Mouse (Mus musculus): Measurements from ENCODE around the gene 5730596B20Rik. TPM values are rescaled to one million over a fixed set of nuclear protein-coding genes. Genes with fewer than 3 reads are reported as not detected.

Gene 5730596B20Rik
- polyA plus RNA-seq, 1 experiment: not detected

DNA sequence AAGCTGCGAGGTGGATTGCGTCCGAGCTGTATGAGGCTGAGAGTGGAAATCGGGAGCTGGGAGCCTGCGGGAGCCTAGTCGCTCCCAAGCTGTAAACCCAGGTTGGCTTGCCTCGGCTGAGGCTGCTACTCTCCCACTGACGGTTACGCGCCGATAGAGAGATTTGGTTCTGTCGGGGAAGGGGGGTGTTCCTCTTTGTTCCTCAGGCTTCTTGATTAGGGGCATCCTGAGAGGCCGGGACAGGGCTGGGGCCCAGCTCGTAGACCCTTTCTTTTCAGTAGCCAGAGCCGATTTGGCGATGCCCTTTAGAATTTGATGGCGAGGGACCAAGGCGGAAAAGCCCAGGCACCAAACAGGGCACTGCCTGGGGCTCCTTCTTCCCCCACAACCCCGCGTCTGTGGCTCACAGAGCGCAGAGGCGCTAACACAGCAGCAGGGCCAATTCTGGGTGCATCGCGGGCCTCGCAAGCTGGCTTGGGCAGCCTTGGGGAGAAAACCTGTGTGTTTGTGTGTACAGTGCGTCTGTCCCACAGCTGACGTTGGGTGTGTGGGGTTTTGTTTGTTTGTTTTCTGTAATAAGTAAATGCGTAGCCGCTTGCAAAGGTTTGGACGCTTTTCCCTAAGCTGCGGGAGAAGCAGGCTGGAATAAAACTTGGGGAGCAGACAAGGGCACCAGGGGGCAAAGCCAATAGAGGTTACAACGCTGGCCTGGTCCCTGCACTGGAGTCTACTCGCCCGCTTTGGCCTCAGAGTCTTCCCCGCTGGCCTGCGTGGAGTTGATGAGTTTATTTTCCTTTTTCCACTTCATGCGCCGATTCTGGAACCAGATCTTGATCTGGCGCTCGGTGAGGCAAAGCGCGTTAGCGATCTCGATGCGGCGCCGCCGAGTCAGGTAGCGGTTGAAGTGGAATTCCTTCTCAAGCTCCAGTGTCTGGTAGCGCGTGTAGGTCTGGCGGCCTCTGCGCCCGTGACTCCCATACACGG is 28.6 kb downstream of the 5730596B20Rik start:
- no peak for TF ChIP-seq CTCF (IDR thresholded peaks at IDR 0.05; ENCODE audit: insufficient read depth, low read depth, low read length)
- no peak for TF ChIP-seq POLR2A (IDR thresholded peaks at IDR 0.05; ENCODE audit: insufficient read depth, low read depth, low read length)
- Histone ChIP-seq H3K4me1 (ENCODE audit: control insufficient read depth, insufficient read depth, low read length) (peaks cover 4% of the 10 kb centered on the region), H3K4me3 (ENCODE audit: insufficient read depth, low read depth, low read length) (no peak overlapping the region), H3K27ac (ENCODE audit: insufficient read depth, low read depth, low read length) (no peak overlapping the region)
- WGBS: 5% methylated on average over 55 of the region's 55 CpGs

DNA sequence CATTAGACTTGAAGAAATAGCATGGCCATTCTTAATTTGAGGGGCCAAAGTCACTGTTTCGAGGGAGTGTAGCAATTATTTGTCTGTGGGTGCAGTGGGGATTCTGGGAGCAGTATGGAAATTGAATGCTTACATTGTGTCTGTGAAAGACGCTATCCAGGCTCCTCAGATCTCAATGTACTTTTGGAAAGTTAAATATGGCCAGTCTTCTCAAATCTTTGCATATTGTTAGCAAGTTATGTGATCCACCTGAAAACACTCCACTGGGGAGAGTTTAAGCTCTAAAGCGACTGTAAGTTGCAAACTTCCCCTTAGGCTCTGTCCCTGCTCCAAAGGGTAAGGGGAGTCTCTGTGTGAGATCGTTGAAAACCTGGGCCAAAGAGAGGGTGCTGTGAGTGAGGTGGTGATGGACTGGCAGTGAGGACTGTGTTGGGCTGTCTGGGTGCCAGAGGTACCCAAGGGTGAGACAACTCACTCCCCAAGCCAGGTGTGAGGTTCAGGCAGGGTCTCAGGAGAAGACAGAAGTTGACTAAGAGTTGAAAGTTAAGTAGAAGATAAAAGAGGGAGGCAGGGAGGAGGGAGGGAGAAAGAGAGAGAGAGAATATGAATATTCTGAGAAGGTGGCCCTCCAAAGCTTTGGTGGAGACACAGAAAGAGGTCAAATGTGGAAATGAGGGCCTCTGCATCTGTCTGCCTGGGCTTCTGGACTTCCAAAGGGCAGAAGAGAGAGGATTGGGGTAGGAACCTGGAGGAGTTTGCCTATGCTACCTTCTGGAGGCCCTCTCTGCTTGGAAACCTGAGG is 29.8 kb downstream of the 5730596B20Rik start:
- TF ChIP-seq CTCF (IDR thresholded peaks at IDR 0.05; ENCODE audit: insufficient read depth, low read depth, low read length) (no peak), POLR2A (IDR thresholded peaks at IDR 0.05; ENCODE audit: insufficient read depth, low read depth, low read length) (no peak)
- peaks cover 4% of the 10 kb centered on the region for H3K4me1 ChIP-seq (ENCODE audit: control insufficient read depth, insufficient read depth, low read length)
- H3K4me3 ChIP-seq (ENCODE audit: insufficient read depth, low read depth, low read length): no peak overlapping the region
- 8% methylated on average over 4 of the region's 4 CpGs for WGBS
- H3K27ac ChIP-seq (ENCODE audit: insufficient read depth, low read depth, low read length): no peak overlapping the region

DNA sequence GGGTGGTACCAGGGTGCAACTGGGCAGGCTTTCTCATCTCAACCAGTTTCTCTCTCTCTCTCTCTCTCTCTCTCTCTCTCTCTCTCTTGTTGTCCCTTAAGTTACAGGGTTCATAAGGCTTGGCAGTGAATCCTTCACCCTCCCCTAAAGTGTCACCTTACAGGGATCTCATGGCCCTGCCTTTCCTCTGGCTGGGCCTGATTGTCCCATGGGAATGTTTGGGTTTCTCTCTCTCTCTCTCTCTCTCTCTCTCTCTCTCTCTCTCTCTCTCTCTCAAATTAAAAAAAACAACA is 30.3 kb downstream of the 5730596B20Rik start:
- H3K27ac ChIP-seq (ENCODE audit: insufficient read depth, low read depth, low read length): no peak overlapping the region
- H3K4me3 ChIP-seq (ENCODE audit: insufficient read depth, low read depth, low read length): no peak overlapping the region
- no peak for TF ChIP-seq CTCF (IDR thresholded peaks at IDR 0.05; ENCODE audit: insufficient read depth, low read depth, low read length)
- TF ChIP-seq POLR2A (IDR thresholded peaks at IDR 0.05; ENCODE audit: insufficient read depth, low read depth, low read length): no peak
- H3K4me1 ChIP-seq (ENCODE audit: control insufficient read depth, insufficient read depth, low read length): peaks cover 4% of the 10 kb centered on the region

DNA sequence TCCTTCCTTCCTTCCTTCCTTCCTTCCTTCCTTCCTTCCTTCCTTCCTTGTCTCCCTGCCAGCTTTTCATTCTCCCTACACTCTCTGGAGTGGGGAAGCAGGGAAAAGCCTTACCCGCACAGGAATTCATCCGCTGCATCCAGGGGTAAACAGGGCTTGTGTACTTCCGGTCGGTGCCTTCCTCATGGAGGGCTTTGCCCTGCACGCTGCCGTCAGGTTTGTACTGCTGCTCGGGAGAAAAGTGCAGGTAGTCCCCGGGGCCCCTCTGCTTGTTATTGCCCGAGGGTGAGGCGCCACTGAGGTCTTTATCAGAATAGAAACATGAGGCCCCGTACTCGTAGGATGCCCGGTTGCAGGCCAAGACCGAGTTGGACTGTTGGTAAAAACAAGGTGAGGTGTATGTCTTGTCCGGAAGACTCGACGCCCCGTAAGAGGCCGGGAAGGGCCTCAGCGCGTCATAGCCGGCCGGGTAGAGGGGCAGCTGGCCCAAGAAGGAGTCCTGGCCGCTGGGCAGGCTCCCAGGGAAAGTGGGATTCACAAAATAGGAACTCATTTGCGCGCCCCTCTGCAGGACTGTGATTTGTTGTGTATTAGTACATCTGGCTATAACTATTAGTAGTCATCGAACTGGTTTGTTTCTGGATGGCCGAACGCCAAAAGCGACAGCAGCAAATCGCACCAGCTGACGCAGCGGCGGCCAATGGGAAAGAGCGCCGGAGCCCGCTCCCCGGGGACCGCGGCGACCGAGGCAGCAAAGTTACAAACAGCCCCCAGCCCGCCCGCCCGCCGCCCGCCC is 31.0 kb downstream of the 5730596B20Rik start, which contains the start of gene Hoxa6:
TSS of gene Hoxa6 (minus strand) at position 651 of the 796 bp plus-strand sequence.
- Histone ChIP-seq H3K4me1 (ENCODE audit: control insufficient read depth, insufficient read depth, low read length) (peaks cover 4% of the 10 kb centered on the region), H3K4me3 (ENCODE audit: insufficient read depth, low read depth, low read length) (no peak within 1 kb of the TSS), H3K27ac (ENCODE audit: insufficient read depth, low read depth, low read length) (no peak within 1 kb of the TSS)
- WGBS: 1% methylated on average over 47 of the region's 47 CpGs
- TF ChIP-seq CTCF (IDR thresholded peaks at IDR 0.05; ENCODE audit: insufficient read depth, low read depth, low read length) (no peak), POLR2A (IDR thresholded peaks at IDR 0.05; ENCODE audit: insufficient read depth, low read depth, low read length) (no peak)

DNA sequence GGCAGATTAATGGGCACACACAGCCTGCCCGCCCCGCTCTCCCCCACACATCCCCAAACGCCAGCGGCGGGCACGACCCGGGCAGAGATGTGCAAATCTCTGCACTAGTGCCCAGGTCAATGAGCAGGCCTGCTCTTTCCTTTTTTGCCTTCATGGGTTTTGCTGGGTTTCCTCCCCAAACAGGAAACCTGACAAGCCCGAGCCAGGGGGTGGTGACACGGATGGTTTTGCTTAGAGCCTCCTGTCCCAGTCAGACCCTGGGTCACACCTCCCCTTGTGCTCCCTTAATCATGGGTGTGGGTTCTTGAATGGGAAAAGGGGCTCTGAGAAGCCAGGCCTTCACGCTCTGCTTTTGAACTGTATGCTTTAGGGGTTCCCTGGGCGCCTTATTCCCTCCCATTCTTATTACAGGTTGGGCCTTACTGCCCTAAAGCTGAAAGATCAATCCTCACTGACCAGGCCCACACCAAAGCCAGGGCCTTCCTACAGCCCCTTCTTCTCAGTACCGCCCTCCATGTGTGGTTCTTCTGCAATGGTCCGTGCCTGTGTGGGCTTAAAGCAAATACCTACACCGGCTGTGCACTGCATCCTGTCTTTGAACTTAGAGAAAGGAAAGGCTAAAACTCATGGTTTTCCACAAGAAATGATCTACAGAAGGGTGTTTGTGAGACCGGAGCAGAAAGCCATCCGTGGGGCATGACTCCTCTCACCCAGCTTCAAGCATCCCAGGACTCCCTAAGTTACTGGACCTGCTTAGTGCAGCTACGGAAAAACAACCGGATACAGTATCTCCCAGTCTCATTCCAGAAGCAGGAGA is 31.8 kb downstream of the 5730596B20Rik start:
- TF ChIP-seq POLR2A (IDR thresholded peaks at IDR 0.05; ENCODE audit: insufficient read depth, low read depth, low read length) (no peak), CTCF (IDR thresholded peaks at IDR 0.05; ENCODE audit: insufficient read depth, low read depth, low read length) (no peak)
- H3K27ac ChIP-seq (ENCODE audit: insufficient read depth, low read depth, low read length): no peak overlapping the region
- no peak overlapping the region for H3K4me3 ChIP-seq (ENCODE audit: insufficient read depth, low read depth, low read length)
- 8% methylated on average over 18 of the region's 18 CpGs for WGBS
- H3K4me1 ChIP-seq (ENCODE audit: control insufficient read depth, insufficient read depth, low read length): no peaks in the 10 kb centered on the region

DNA sequence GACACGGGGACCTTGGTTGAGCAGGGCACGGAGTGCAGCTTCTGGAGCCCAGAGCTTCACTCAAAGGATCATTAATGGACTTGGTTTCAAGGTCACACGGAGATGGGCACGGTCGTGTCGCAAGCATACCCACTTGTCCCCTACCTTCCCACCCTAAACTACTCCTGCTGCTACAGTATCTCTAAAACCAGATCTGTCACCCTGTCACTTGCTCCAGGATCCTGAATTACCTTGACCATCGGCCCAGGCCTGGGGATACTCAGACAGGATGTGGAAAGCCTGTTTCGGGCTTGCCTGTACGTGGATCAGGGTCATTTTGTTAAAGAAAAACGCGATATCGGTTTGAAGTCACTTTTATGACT is 32.4 kb downstream of the 5730596B20Rik start:
- H3K4me1 ChIP-seq (ENCODE audit: control insufficient read depth, insufficient read depth, low read length): no peaks in the 10 kb centered on the region
- no peak for TF ChIP-seq CTCF (IDR thresholded peaks at IDR 0.05; ENCODE audit: insufficient read depth, low read depth, low read length)
- TF ChIP-seq POLR2A (IDR thresholded peaks at IDR 0.05; ENCODE audit: insufficient read depth, low read depth, low read length): no peak
- 10% methylated on average over 12 of the region's 12 CpGs for WGBS
- H3K4me3 ChIP-seq (ENCODE audit: insufficient read depth, low read depth, low read length): no peak overlapping the region
- H3K27ac ChIP-seq (ENCODE audit: insufficient read depth, low read depth, low read length): no peak overlapping the region

DNA sequence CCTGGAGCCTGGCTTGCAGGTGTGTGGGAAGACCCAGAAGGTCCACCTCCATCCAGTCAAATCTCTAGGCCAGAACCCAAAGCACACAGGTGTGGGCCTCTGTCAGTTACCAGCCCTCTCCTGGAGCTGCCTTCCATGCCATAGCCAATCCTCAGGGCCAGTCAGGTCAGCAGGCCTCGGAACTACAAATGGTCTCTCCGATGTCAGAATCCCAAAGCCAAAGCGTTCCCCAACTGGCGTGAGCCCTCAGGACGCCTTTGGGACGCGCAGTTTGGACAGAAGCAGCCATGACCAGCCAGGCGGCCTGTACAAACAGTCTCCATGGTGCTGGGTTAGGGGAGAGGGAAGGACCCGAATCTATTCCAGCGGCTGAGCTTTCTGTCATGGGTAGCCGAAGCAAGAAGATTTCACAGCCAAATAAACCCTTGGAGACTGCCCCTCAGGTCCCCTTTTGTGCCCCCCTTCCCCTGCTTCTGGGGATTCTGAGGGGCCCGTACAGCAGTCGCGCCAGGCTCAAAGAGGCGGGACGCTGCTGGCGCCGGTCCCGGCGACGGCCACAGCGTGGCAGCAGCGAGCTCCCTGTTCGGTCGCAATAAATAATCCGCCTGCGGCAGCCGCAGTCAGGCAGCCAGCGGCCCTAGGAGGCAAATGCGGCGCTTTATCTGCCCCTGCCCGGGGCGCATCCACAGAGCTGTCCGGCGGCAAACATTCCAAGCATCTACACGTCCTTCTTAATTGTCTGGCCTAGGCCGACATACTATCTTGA is 34.1 kb downstream of the 5730596B20Rik start:
- TF ChIP-seq POLR2A (IDR thresholded peaks at IDR 0.05; ENCODE audit: insufficient read depth, low read depth, low read length): no peak
- peak; percentile 66 for TF ChIP-seq CTCF (IDR thresholded peaks at IDR 0.05; ENCODE audit: insufficient read depth, low read depth, low read length)
- H3K4me1 ChIP-seq (ENCODE audit: control insufficient read depth, insufficient read depth, low read length): no peaks in the 10 kb centered on the region
- no peak overlapping the region for H3K4me3 ChIP-seq (ENCODE audit: insufficient read depth, low read depth, low read length)
- WGBS: 2% methylated on average over 37 of the region's 37 CpGs
- no peak overlapping the region for H3K27ac ChIP-seq (ENCODE audit: insufficient read depth, low read depth, low read length)

Measured in olfactory bulb, adult 2 months (tissue).